Mouse (Mus musculus) E14TG2a.4 (cell line): ENCODE results near the gene Dis3l.

ENCODE experiments used
- CTCF ChIP-seq: conservative IDR thresholded peaks from 2 replicates; pipeline ENCODE4 v1.5.1; 2014; ENCODE audit warnings: low read length
- NANOG ChIP-seq: IDR thresholded peaks from 2 replicates; pipeline ENCODE4 v1.6.1; 2014; ENCODE audit warnings: borderline replicate concordance, low read length, mixed read lengths
- POU5F1 ChIP-seq: IDR thresholded peaks from 2 replicates; pipeline ENCODE4 v1.6.1; 2014; ENCODE audit warnings: low read length, borderline replicate concordance

DNA sequence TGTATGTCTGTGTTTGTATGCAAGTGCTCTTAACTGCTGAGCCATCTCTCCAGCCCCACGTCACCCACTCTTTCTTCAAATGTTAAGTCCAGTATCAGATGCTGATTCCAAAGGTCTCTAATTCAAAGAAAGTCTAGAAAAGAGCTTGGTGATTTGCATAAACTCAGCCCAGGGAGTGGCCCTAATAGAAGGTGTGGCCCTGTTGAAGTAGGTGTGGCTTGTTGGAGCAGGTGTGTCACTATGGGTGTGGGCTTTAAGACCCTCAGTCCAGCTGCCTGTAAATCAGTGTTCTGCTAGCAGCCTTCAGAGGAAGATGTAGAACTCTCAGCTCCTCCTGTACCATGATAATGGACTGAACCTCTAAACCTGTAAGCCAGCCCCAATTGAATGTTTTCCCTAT, 73.9 kb downstream of the Dis3l start:
- TF ChIP-seq CTCF (no peak), NANOG (no peak), POU5F1 (no peak)
